In the genomic region with DNA sequence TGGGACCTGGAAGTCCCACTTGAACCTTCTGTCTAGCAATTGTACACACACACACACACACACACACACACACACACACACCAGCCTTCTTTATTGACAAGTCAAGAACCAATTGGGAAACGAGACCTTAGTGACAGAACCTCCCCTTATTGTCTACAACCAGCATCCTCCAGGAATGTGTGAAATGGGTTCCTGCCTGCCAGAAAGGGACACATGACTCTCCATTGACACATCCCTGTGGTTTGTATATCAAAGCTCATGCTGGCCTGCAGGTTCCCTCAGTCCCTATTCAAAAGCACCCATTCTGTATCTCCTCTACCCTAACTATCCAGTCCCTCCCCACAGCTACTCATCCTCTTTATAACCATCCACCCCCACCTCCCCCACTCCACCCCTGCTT, we compare ENCODE assay signal across 34 mouse cellular contexts.
"Had no signal": no experiment of that assay in that cellular context is flagged by ENCODE, and none has a peak within 500 bp of the region (broad histone marks: within the 10 kb centered on the region; RNA-seq: fewer than 3 reads in every experiment).

No protein-coding gene starts in this region.

- H3K4me2 ChIP-seq: heart, embryonic 11.5 days; heart, embryonic 12.5 days; heart, embryonic 13.5 days; heart, embryonic 15.5 days; hindbrain, embryonic 12.5 days; hindbrain, embryonic 13.5 days; hindbrain, embryonic 15.5 days; intestine, embryonic 15.5 days; kidney, embryonic 15.5 days had no signal

- H3K9ac ChIP-seq: heart, embryonic 12.5 days; heart, embryonic 13.5 days; heart, embryonic 15.5 days; hindbrain, embryonic 12.5 days; hindbrain, embryonic 13.5 days; hindbrain, embryonic 15.5 days; intestine, embryonic 15.5 days; kidney, embryonic 15.5 days had no signal

- ATAC-seq: hindbrain, embryonic 16.5 days; hindbrain, postnatal 0 days; inflammation-experienced regulatory T-cells, adult 6 months; intestine, embryonic 15.5 days; intestine, embryonic 16.5 days had no signal

- H3K27me3 ChIP-seq: heart, embryonic 12.5 days; heart, embryonic 13.5 days; heart, embryonic 15.5 days; hindbrain, embryonic 12.5 days; hindbrain, embryonic 13.5 days; hindbrain, embryonic 15.5 days; intestine, embryonic 15.5 days; kidney, embryonic 15.5 days had no signal

- H3K27ac ChIP-seq: heart, embryonic 10.5 days; heart, embryonic 13.5 days; heart, embryonic 15.5 days; hindbrain, embryonic 10.5 days; hindbrain, embryonic 12.5 days; hindbrain, embryonic 13.5 days; hindbrain, embryonic 15.5 days; hindbrain, postnatal 0 days; intestine, embryonic 15.5 days; kidney, embryonic 15.5 days; kidney, postnatal 0 days; layer of hippocampus, adult 2 months; left cerebral cortex, adult 2 months had no signal

- H3K9me3 ChIP-seq: heart, embryonic 10.5 days; heart, embryonic 12.5 days; heart, embryonic 13.5 days; heart, embryonic 15.5 days; hindbrain, embryonic 10.5 days; hindbrain, embryonic 12.5 days; hindbrain, embryonic 13.5 days; hindbrain, embryonic 15.5 days; intestine, embryonic 15.5 days; kidney, embryonic 15.5 days had no signal

- H3K4me3 ChIP-seq: heart, embryonic 10.5 days; heart, embryonic 12.5 days; heart, embryonic 13.5 days; heart, embryonic 15.5 days; hindbrain, embryonic 10.5 days; hindbrain, embryonic 12.5 days; hindbrain, embryonic 13.5 days; hindbrain, embryonic 15.5 days; intestine, embryonic 15.5 days; kidney, embryonic 15.5 days; layer of hippocampus, adult 2 months; left cerebral cortex, adult 2 months had no signal

- H3K4me1 ChIP-seq: heart, embryonic 15.5 days had no signal

- DNase-seq: heart, postnatal 10 days; heart, postnatal 14 days; heart, postnatal 36 days; heart, postnatal 4 days; kidney, adult 11 months; kidney, adult 18-20 months; kidney, adult 2 months; kidney, adult 8-10 months; kidney, adult 9 months; kidney, postnatal 10 days; kidney, postnatal 14 days; kidney, postnatal 25 days; kidney, postnatal 36 days; kidney, postnatal 4 days; layer of hippocampus, adult 9-11 months; layer of hippocampus, postnatal 36 days had no signal

- H3K36me3 ChIP-seq: heart, embryonic 10.5 days; heart, embryonic 12.5 days; heart, embryonic 13.5 days; heart, embryonic 15.5 days; hindbrain, embryonic 10.5 days; hindbrain, embryonic 12.5 days; hindbrain, embryonic 13.5 days; hindbrain, embryonic 15.5 days; intestine, embryonic 15.5 days; kidney, embryonic 15.5 days had no signal
